Mouse (Mus musculus) mouse embryonic stem cell (cell line): ENCODE data around the gene Taf6l.

Source experiments
- in situ Hi-C, 2 experiments: fragments of 300-500 bp; cut with MboI; formaldehyde crosslinking; loops; 1 replicate in 1 of 2; 3 replicates in 1 of 2; pipeline ENCODE4 v1.14.3; 2019 to 2020; ENCODE audit warnings: low sequenced_read_pairs in 2 of 2, low pct_unique_long_range_greater_than_20kb in 1 of 2, mixed read lengths in 1 of 2; ENCODE audit not compliant: unreplicated experiment in 1 of 2

The Taf6l gene

DNA sequence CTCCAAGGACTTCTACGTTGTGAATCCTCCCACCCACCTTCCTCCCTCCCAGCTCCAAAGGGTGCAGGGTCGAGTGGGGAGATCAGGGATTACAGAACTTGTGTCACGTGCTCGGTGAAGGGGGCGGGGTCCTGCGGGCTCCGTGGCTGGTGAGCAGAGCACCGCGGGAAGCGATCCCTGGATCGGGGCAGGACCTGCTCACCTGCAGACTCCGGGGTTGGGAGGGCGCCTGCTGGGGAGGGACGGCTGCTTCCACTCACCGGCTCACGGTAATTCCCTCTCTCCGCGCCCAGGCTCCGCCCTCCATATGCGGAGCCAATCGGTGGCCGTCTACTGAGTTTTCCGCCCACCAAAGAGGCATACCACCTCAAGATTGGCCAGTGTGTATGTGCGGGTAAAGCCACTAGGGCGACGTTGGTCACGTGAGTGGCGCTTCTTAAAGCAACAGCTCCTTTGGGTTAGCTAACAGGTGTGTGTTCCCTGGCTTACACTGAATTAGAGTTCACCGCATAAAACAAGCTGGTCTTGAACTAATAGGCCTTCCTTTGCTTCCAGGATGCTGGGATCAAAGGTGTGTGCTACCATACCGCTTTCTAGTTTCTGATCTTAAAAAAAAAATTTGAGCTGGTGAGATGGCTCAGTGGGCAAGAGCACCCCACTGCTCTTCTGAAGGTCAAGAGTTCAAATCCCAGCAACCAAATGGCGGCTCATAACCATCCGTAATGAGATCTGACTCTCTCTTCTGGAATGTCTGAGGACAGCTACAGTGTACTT lies at the start of gene Taf6l:
Gene Taf6l (minus strand): TSS at position 410 of the 774 bp plus-strand sequence.
- in situ Hi-C loops = no loop called here

DNA sequence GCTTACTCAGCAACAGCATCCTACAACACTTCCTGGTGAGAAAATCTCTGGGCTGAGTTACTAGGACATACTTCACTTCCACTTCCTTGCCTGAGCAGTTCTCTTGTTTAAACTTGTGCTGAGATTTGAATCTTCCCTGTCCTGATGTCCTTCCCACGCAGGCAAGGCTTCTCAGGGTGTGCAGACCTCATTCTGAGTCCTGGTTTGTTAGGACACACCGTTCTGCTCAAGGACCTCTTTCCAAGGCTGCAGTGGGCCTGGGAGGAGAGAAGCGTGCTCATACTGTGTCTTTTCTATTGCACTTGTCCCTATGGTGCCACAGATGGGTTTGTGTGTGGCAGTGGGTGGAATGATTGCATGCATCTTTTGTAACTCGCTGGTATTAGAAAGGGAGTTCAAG lies 46.8 kb upstream of the Taf6l start:
- in situ Hi-C loops = no loop called here

DNA sequence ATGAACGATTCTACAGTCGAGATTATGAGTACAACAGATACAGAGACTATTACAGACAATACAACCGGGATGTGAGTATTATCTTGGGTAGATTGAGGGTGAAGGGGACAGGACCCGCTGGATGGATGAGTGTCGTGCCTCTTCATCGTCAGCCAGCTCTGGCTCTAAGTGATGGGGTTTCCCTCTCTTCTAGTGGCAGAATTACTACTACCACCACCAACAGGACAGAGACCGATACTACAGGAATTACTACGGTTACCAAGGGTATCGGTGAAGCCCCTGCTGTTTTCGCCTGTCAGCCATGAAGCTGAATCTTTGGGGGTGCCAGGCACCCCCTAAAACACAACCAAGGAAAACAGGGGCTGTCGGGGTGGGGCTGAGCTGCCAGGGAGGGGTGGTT lies 45.0 kb upstream of the Taf6l start:
- in situ Hi-C loops = no loop called here

DNA sequence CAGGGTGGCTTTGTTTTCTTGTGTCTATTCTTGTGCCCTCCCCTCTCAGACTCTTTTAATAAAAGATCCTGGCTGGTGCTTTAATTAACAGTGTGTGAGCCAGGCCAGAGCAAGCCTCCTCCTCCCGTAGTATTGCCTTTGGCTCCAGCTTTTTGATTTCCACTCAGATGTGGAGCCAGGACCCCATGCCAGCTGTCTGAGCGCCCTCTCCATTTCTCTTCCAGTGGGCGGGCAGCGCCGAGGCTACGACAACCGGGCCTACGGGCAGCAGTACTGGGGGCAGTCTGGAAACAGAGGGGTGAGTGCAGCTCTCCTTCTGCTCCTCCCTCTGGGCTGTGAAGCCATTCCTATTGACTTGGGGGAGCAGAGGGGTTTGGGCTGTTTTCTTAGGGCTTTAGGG lies 44.4 kb upstream of the Taf6l start:
- in situ Hi-C loops = no loop called here

DNA sequence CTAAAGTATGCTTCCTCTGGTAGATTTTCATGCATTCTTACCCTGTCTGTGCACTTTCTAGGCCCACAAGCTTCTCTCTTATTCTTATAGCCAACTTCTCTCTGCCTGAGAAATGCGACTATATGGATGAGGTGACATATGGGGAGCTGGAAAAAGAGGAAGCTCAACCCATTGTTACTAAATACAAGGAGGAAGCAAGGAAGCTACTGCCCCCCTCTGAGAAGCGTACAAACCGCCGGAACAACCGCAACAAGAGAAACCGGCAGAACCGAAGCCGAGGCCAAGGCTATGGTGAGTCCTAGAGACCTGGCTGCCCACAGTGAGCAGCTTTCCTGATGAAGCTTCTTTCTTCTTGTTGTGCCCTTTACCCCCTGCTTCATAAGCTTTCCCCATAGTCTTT lies 43.4 kb upstream of the Taf6l start, which contains the start of gene AC129217.1:
Gene AC129217.1 (plus strand): TSS at position 114 of the 400 bp plus-strand sequence.
- in situ Hi-C loops = no loop called here

DNA sequence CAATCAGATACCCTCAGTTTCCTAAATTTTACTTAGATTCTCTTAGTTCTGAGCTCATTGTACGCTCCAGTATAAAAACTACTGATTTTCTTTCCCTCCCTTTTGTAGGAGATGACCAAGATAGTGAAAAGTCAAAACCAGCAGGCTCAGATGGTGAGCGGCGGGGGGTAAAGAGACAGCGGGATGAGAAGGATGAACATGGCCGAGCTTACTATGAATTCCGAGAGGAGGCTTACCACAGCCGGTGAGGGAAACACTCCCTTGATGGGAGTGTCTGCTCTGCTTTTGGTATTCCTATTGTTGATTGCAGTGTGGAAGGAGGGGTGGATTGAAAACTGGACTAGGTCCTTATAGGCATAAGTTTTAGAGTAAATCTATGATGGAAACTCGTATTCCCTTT lies 36.5 kb upstream of the Taf6l start:
- in situ Hi-C loops = no loop called here

DNA sequence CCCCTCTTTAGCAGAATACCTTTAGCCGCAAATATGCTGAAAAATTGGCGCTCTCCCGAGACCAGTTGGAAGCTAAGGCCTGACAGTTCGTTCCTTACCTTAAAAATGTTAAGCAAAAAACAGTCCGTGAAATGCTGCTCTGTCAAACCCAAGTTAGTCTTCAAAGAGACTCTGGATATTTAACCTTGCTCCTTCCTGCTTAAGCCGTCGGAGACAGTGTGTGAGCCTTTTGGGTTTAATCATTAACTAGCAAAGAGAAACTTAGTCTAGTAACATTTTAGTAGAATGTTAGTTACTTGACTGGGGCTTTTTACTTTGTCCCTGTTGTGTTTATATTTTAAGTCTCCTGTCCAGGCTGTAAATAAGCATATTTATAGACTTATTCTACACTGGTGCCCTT lies 34.9 kb upstream of the Taf6l start:
- in situ Hi-C loops = no loop called here

DNA sequence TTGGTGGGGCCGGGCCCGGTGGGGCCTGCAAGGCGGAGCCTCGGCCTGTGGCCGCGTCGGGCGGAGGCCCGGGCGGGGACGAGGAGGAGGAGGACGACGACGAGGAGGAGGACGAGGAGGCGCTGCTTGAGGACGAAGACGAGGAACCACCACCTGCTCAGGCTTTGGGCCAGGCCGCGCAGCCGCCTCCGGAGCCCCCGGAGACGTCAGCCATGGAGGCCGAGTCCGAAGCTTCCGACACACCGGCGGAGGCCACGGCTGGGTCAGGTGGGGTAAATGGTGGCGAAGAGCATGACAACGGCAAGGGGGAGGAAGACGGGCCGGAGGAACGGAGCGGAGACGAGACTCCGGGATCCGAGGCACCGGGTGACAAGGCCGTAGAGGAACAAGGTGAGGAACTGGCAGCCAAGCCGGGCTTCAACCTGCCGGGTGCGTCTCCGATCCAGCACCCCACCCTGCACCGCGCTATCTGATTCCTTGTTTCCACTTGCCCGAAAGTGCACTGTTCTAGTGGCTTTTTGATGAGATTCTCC lies 34.3 kb upstream of the Taf6l start:
- in situ Hi-C loops = no loop called here

DNA sequence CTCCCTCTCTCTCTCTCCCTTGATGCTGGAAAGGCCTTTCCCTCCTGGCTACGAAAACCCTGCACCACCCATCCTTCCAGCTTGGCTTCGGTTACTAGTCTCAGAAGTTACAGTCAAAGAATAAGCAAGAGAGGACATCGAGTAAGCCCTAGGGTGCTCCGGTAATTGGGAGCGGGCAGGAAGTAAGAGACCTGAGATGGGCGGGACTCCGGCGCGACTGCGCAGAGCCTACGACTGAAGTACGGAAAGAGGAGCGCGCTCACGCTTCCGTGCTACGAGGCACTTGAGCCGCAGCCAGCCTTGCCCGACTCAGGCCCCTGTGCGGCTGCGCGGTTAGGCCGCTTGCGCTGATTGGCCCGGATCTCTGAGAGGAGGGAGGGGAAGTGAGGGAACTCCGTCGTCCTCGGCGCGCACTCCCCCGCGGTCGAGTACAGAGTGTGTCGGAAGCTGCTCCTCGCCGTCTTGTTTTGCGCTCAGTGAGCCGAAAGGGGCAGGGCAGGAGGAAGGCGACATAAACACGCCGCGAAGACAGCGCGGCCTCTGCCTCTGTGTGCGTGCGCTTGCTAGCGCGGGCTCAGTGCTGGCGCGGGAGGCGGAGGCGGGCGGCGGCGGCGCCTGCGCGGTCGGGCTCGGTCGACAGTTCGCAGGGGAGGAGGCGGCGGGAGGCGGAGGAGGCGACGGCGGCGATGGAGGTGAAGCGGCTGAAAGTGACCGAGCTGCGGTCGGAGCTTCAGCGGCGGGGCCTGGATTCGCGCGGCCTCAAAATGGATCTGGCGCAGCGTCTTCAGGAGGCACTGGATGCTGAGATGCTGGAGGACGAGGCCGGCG lies 33.6 kb upstream of the Taf6l start, which contains the start of gene Hnrnpul2:
Gene Hnrnpul2 (plus strand): TSS at position 415 of the 828 bp plus-strand sequence.
- in situ Hi-C loops = no loop called here

DNA sequence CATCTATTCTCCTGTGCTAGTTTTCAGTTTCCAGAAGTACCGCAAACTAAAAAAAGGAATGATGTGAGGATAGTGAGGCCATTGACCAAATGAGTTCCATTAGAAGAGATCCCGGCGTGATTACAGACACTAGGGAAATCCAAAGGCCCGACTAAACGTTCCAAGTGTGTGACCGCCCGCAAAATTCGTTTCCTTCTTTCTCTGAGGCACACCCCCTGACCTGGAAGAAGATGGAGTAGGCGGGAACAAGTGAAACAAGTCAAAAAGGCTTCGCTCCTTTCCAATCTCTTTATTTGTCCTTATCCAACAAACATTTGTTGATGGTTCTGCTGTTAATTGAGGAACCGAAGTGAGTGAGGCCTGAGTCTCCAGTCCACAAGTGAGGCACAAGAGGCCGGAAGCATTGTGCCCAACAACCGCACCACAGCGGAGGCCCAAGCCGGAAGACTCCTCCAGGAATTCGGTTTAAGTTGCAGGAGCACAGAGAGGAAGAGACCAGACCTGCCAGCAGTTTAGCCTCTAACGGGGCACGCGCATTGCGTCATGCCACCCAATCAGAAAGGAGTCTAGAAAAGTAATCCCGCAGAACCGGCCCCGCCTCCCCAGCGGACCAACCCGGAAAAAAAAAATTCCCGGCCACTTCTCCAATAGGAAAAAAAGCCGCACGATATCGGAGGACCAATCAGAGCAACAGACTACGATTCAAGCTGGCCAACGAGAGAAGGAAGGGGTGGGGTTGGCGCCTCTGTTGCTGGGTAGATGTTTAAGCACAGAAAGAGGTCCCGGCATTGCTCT lies 32.8 kb upstream of the Taf6l start, which contains the start of gene Ttc9c:
Gene Ttc9c (minus strand): TSS at position 533 of the 795 bp plus-strand sequence.
- in situ Hi-C loops = no loop called here

DNA sequence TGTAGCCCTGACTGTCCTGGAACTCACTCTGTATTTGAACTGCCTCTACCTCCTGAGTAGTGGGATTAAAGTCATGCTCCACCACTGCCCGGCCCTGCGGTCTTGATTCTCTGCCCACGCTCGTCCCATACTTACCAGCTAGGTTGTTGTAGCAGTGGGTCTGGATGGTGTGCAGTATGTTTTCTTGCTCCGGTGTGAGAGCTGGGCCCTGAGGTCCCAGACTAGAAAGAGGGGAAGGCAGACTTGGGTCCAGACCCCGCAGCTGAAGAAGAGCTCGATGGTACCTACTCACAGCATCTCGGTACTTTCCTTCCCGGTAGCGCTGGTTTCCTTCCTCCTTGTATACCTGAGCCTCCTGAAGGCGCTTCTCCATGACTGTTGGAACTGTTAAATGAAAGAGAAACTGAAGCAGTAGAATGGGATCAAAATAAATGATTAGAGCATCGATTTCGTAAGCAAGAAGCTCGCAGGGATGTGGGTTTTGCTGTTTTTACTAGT lies 32.1 kb upstream of the Taf6l start:
- in situ Hi-C loops = no loop called here

DNA sequence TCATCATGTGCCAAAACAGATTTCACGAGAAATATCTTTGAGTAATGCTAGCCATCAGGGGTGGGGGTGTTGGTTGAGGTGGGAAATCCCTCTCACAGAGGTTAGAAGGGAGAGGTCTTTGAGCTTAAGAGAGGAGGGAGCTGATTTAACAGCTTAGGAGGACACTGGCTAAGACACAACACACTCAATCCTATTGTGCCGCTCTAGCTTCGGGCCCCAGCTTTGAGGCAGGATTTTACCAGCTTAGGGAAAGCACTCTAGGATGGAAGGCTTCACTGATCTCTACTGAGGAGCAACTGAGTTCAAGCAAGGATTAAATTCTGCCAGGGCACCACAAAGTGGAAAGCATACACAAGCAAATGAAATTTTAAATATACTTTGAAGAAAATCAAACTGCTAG lies 30.8 kb upstream of the Taf6l start:
- in situ Hi-C loops = no loop called here

DNA sequence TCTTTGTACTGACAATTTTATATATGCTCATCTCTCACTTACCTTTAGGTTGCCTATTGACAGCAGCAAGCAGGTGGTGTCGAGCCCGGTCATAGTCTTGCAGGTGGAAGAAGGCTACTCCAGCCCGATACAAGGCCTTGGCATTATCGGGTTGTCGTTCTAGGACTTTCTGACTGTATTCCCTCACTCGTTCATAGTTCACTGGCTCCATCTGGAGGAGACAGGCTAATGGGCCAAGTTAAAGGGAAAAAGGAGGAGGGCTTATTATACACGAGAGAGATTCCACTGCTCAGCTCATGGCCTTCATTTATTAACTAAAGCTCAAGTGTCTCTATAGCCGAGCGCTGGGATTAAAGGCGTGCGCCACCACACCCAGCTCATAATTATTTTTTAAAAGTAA lies 29.6 kb upstream of the Taf6l start:
- in situ Hi-C loops = no loop called here

DNA sequence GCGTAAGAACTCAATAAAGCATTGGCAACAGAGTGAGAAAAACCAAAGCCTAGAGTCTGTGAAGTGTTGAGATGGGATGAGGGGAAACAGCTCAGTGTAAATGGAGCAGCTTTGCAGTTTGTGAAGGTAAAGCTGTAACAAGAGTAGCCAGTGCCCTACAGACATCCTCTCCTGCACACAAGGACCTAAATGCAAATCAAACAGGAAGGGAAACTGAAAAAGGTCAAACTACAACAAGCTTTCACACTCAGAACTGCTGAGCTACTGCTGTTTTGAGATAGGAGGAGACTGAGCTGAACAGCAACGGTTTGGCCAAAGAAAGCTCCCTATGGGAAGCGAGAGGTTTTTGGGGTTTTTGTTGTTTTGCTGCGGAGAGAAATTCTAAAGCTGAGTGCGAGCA lies 20.6 kb upstream of the Taf6l start:
- in situ Hi-C loops = no loop called here

DNA sequence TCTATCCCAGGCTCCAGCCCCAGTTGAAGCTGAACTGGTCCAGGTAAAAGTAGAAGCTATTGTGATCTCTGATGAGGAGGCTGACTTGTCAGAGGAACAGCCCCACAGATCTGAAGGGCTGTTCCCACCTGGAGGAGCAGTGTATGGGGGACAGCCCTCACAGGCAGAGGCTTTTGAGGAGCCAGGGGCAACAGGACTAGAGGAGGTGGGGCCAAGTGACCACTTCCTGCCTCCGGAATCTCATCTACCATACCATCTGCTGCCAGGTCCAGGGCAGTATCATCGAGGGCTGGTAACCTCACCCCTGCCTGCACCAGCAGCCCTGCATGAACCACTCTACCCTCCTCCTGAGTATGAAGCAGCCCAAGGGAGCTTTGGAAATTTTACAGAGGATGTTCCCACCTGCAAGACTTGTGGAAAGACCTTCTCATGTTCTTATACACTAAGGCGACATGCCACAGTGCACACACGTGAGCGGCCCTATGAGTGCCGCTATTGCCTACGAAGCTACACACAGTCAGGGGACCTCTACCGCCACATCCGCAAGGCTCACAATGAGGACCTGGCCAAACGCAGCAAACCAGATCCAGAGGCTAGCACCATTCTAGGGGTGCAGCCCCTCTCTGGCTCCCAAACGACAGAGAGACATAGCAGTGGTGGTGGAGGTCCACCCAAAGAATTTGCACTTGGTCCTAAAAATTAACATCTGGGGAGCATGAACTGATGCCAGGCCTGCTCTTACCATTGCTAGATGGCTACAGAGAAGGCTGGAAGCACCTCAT lies 17.9 kb upstream of the Taf6l start:
- in situ Hi-C loops = no loop called here

DNA sequence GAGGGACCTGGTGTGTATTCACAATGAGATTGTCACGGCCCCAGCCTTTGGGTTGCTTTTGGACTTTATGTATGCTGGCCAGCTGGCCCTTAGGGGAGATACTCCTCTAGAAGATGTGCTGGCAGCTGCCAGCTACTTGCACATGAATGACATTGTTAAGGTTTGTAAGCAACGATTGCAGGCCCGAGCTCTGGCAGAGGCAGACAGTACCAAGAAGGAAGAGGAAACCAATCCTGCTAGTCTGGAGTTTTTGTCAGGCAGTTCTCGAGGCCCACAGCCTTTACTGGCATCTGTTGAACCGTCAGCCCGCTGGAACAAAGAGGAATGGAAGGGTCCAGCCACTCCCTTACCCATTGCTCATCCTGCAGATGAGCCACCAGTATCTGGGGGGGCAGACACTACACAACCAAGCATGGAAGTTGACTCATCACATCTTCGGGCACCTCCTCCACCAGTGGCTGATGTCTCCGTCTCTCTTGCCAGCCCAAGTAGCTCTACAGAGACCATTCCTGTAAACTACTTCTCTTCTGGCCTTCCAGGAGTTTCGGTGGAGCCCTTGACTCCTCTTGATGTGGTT lies 17.1 kb upstream of the Taf6l start:
- in situ Hi-C loops = no loop called here

DNA sequence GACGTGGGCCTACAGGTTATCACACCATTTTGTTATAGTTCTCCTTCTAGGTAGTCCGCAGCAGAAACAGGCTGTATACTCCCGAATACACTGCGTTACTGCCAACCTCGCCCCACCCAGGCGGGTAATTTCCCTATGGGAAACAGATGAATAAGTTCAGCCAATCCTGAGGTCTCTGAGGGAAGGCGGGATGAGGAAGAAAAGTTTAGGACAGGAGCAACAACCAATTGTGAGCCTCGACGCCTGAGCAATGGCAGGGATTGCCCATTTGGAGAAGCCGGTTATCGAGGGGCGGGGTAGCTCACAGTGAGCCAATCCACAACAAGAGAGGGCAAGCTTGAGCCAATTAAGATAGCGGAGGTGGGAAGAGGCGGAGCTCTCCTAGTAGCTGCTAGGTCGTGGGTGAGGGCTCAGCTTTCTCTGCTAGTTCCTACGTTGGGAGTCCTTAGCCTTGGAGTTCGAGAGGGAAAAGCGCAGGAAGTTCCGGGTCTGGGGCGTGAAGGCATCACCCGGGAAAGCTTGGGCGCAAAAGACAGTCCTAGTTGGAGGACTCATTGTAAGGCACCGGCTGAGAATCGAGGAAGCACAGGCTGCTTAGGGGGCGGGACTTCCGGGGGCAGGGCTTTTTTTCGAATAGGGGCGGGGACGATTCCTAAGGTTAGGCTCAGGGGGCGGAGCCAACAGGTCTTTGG lies 16.1 kb upstream of the Taf6l start, which contains the start of gene Zbtb3:
Gene Zbtb3 (plus strand): TSS at position 426 of the 692 bp plus-strand sequence.
- in situ Hi-C loops = no loop called here
